Mouse (Mus musculus) forebrain, embryonic 10.5 days (tissue): ENCODE measurements around the gene Dyrk1a. TPM values are rescaled to one million over a fixed set of nuclear protein-coding genes. Genes with fewer than 3 reads are reported as not detected.
A peak's percentile ranks its signal among the peaks of the same experiment; 100 is the strongest.

Experiments used
- DNase-seq: peaks from one replicate; pipeline ENCODE4 v3.0.0-alpha.2; 2017; ENCODE audit warnings: low spot score; ENCODE audit errors: extremely low spot score
- H3K27ac ChIP-seq: fragments of 300-500 bp; sonication (generic); 2 replicates; pipeline ENCODE4 v1.5.1; 2016; ENCODE audit warnings: mild to moderate bottlenecking
- H3K27me3 ChIP-seq: fragments of 300-500 bp; sonication (generic); 2 replicates; pipeline ENCODE4 v1.6.1; 2016; ENCODE audit warnings: mild to moderate bottlenecking; ENCODE audit not compliant: poor library complexity, severe bottlenecking
- H3K36me3 ChIP-seq: fragments of 300-500 bp; sonication (generic); replicated peaks from 2 replicates; pipeline ENCODE4 v1.6.1; 2016; ENCODE audit warnings: mild to moderate bottlenecking, moderate library complexity
- H3K4me1 ChIP-seq: fragments of 300-500 bp; sonication (generic); 2 replicates; pipeline ENCODE4 v1.6.1; 2016
- H3K4me3 ChIP-seq: fragments of 300-500 bp; sonication (generic); 2 replicates; pipeline ENCODE4 v1.5.1; 2016; ENCODE audit warnings: mild to moderate bottlenecking, moderate library complexity
- H3K9me3 ChIP-seq: fragments of 300-500 bp; sonication (generic); 2 replicates; pipeline ENCODE4 v1.6.1; 2016; ENCODE audit warnings: mild to moderate bottlenecking, moderate library complexity
- WGBS: fragments of 180-500 bp; shearing (Covaris S2); methylation state at CpG from one replicate; pipeline ENCODE4 v1.1.7; 2016; 5-methylcytosine and 5-hydroxymethylcytosine counted together
- polyA plus RNA-seq: library from polyadenylated mRNA; unstranded; fragments of >200 nt; fragmentation: Nextera tagmentation; extraction: Ambion mirVana; gene quantifications from 2 replicates; pipeline ENCODE4 v1.2.1, GENCODE M21; 2016

Gene Dyrk1a
- polyA plus RNA-seq, 1 experiment from 2014 or later, result 9.1 TPM

DNA sequence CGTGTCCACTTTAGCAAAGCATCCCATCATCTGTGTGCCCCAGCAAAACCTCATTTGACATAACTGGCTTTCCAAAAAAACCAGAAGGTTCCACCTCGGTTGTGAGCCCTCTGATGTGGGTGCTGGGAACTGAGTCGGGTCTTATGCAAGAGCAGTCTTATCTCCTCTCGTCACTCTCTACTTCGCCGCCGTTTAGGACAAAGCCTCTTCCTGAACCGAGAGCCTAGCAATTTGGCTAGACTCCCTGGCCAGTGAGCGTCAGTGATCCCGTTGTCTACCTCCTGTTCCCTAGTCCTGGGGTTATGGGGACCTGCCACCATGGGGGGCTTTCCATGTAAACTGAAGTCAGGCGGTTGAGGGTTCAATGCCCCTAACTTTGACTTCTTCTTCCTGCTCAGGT is 147.2 kb downstream of the Dyrk1a start:
- H3K27me3 ChIP-seq, result no peaks in the 10 kb centered on the region
- no peaks in the 10 kb centered on the region for H3K36me3 ChIP-seq
- H3K4me3 ChIP-seq, result no peak overlapping the region
- no peak for DNase-seq
- H3K4me1 ChIP-seq, result peaks cover 13% of the 10 kb centered on the region; the same call in 1 of the 2 replicates
- no peak overlapping the region for H3K27ac ChIP-seq
- peaks cover 10% of the 10 kb centered on the region; the same call in 1 of the 2 replicates for H3K9me3 ChIP-seq
- 92% methylated on average over 11 of the region's 11 CpGs for WGBS

DNA sequence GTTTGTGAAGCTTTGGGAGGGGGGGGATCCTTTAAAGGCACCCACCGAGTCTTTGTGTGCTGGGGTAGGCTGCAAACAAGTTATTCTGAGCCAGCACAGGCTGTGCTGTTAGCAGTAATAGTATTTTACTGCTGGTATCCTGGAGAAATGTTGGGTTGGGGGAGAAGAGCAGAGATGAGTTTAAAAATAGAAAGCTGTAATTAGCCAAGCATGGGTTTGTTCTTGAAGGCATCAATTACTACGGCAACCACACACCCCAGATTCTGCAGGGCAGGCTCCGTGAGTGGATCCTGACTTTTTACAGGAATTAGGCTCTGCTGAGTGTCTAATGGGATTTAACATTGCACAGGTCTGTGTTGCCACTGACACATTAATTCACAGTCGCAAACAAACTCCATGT is 149.1 kb downstream of the Dyrk1a start:
- H3K4me1 ChIP-seq, result peaks cover 11% of the 10 kb centered on the region
- H3K27me3 ChIP-seq, result no peaks in the 10 kb centered on the region
- peaks cover 10% of the 10 kb centered on the region; the same call in 1 of the 2 replicates for H3K9me3 ChIP-seq
- H3K4me3 ChIP-seq, result no peak overlapping the region
- H3K27ac ChIP-seq, result no peak overlapping the region
- WGBS, result 64% methylated on average over 4 of the region's 4 CpGs
- no peak for DNase-seq
- no peaks in the 10 kb centered on the region for H3K36me3 ChIP-seq

DNA sequence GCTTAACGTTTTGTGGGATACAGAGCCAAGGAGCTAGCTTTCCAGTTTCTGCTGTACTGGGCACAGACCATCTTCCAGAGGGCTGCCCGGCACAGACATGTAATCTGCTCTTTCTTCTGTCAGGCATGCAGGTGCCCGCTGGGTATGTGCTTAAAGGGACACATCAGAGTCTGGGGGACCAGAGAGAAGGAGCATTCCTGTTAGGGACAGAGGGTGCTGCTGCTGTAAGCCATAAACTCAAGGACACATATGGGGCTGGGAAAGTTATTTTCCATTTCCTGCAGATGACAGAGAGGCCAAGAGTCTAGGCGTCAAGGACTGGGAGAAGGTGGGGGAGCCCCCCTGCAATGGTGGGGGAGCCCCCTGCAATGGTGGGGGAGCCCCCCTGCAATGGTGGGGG is 149.7 kb downstream of the Dyrk1a start:
- Histone ChIP-seq H3K4me1 (peaks cover 16% of the 10 kb centered on the region), H3K27ac (no peak overlapping the region), H3K36me3 (no peaks in the 10 kb centered on the region), H3K4me3 (no peak overlapping the region), H3K9me3 (peaks cover 10% of the 10 kb centered on the region; the same call in 1 of the 2 replicates), H3K27me3 (no peaks in the 10 kb centered on the region)
- 80% methylated on average over 4 of the region's 4 CpGs for WGBS
- DNase-seq, result no peak

DNA sequence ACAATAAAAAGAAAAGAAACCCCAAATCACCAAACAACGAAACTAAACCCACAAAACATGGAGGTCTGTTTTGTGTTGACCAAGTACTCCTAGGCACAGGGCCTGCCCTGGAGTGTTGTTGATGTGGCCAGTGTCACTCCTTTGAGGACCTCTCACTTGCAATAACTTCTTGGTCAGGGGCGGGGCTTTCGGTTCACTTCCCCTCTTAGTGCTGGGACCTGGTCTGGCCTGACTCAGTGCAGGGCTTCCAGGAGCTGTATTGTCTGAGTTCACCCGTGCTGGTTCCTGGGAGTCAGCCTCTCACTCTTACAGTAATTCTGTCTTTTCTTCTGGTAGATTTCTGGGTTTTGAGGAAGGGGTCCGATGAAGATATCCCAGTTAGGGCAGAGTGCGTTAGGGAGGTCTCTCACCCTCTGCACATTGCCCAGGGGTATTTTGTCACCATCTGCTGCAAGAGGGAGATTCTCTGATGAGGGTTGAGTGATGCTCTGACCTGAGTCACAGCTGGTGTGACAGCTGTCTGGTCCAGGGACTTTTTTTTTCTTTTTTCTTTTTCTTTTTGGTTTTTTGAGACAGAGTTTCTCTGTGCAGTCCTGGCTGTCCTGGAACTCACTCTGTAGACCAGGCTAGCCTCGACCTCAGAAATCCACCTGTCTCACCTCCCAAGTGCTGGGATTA is 150.8 kb downstream of the Dyrk1a start:
- H3K36me3 ChIP-seq, result no peaks in the 10 kb centered on the region
- H3K4me3 ChIP-seq, result no peak overlapping the region
- WGBS, result 75% methylated on average over 7 of the region's 7 CpGs
- H3K27ac ChIP-seq, result no peak overlapping the region
- peaks cover 23% of the 10 kb centered on the region for H3K4me1 ChIP-seq
- H3K27me3 ChIP-seq, result no peaks in the 10 kb centered on the region
- no peak for DNase-seq
- peaks cover 10% of the 10 kb centered on the region; the same call in 1 of the 2 replicates for H3K9me3 ChIP-seq

DNA sequence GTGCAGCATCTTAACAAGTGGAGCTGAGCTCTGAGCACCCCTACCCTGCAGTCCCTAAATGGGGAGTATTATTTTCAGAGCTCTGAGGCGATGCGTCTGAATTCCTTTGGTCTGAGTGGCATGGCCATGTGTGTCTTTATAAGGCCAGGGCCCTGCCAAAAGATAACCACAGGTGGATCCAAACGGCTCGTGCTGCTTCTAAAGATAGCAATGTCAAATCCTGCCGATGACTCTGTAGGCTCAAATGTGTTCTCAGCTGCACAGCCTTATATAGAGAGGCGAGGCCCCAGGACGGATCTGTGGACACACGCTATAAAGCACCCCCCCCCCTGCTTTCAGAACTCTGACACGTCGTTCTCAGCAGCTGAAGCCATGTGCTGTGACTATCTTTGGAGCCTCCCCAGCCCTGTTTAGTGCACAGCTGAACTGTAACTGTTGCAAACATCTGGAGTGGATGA is 151.8 kb downstream of the Dyrk1a start:
- H3K27me3 ChIP-seq, result no peaks in the 10 kb centered on the region
- H3K36me3 ChIP-seq, result no peaks in the 10 kb centered on the region
- 87% methylated on average over 10 of the region's 10 CpGs for WGBS
- H3K4me3 ChIP-seq, result no peak overlapping the region
- no peak overlapping the region for H3K27ac ChIP-seq
- DNase-seq, result no peak
- H3K9me3 ChIP-seq, result peaks cover 5% of the 10 kb centered on the region; the same call in 1 of the 2 replicates
- H3K4me1 ChIP-seq, result peaks cover 23% of the 10 kb centered on the region

DNA sequence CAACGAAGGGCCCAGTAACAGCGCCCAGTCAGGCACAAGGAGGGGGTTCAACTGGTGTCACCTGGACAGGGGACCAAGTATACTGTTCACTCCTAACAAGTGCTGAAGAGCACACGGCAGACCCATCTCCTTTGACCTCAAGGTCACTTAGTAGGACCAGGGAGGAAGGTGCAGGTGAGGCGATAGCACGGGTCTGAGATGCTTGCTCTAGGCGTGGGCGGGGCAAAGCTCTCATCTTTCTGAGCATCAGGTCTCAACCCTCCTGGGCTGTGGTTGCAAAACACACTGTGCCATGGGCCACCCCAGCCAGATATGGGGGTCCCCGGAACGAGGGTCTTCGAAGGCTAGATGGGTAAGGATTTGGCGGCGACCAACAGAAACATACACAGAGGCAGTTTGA is 153.1 kb downstream of the Dyrk1a start:
- no peak overlapping the region for H3K4me3 ChIP-seq
- no peak for DNase-seq
- H3K4me1 ChIP-seq, result peaks cover 23% of the 10 kb centered on the region
- H3K27ac ChIP-seq, result no peak overlapping the region
- H3K27me3 ChIP-seq, result no peaks in the 10 kb centered on the region
- no peaks in the 10 kb centered on the region for H3K36me3 ChIP-seq
- peaks cover 2% of the 10 kb centered on the region; the same call in 1 of the 2 replicates for H3K9me3 ChIP-seq
- WGBS, result 85% methylated on average over 12 of the region's 12 CpGs

DNA sequence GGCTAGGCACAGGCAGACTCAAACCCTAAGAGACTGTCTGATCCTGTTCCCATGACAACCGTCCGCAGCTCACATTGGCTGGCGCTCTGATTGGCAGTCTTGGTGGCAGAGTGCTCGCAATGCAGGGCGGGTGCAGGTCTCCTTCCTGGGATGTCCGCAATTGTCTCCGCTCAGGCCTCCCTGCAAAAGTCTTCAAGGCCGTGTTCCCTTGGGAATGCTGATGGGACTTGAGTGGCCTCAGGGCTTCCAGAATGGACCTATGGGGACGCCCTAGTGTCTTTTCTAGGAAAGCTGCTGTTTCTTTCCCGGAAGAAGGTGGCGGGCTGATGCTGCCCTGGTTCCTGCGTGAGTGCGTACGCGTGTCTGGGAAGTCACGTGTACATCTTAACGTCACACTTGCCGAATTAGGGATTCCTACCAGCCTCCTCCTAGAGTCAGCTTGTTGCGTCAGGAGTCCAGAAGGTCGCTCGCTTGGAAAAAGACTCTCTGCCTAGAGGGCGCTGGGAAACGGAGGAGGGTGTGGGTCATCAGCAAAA is 154.3 kb downstream of the Dyrk1a start:
- Histone ChIP-seq H3K27ac (peak overlapping the region; percentile 91), H3K27me3 (no peaks in the 10 kb centered on the region), H3K4me1 (peaks cover 17% of the 10 kb centered on the region), H3K4me3 (peak overlapping the region; percentile 70), H3K36me3 (no peaks in the 10 kb centered on the region), H3K9me3 (peaks cover 10% of the 10 kb centered on the region)
- under 1% methylated on average over 23 of the region's 23 CpGs for whole genome bisulfite sequencing
- peak; percentile 91 for DNase-seq

DNA sequence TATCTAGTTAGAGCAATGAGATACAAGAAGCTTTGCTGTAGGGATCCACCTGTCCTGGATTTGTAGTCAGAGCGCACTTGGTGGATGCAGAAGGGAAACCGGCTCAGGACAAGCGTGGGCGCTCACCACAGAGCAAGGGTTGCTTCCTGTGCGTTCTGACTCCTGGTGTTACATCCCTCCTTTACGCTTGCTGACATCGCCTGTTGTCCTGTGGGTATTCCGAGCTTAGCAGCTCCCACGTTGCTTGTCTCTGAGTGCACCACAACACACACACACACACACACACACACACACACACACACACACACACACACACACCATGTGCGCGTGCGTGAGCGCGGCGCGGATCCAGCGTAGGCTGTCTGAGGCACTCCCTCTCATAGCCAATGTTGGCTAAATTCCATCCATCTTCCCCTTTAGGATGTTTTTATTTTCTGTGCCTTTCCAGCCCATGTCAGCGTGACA is 155.0 kb downstream of the Dyrk1a start:
- 4% methylated on average over 18 of the region's 18 CpGs for WGBS
- Histone ChIP-seq H3K9me3 (peaks cover 12% of the 10 kb centered on the region), H3K36me3 (no peaks in the 10 kb centered on the region), H3K27me3 (no peaks in the 10 kb centered on the region), H3K4me1 (peaks cover 16% of the 10 kb centered on the region), H3K27ac (peak overlapping the region; percentile 91), H3K4me3 (peak overlapping the region; percentile 70)
- peak; percentile 31 for DNase-seq

DNA sequence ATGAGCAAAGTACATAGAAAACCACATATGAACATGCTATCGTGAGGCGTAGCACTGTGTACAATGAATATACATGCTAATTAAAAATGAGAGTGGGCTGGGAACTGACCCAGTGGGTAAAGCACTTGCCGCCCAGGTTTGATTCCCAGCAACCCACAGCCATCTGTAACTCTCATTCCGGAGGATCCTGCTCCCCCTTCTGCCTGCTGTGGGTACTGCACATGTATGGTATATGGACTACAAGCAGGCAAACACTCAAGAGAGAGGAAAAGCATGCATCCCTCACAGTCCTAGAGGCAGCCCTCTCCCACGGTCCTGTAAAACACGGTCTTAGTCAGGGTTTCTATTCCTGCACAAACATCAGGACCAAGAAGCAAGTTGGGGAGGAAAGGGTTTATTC is 159.4 kb downstream of the Dyrk1a start:
- H3K36me3 ChIP-seq, result no peaks in the 10 kb centered on the region
- H3K4me3 ChIP-seq, result no peak overlapping the region
- no peak overlapping the region for H3K27ac ChIP-seq
- no peaks in the 10 kb centered on the region for H3K27me3 ChIP-seq
- H3K4me1 ChIP-seq, result peaks cover 17% of the 10 kb centered on the region
- WGBS, result 85% methylated on average over 6 of the region's 6 CpGs
- peaks cover 12% of the 10 kb centered on the region for H3K9me3 ChIP-seq
- no peak for DNase-seq

DNA sequence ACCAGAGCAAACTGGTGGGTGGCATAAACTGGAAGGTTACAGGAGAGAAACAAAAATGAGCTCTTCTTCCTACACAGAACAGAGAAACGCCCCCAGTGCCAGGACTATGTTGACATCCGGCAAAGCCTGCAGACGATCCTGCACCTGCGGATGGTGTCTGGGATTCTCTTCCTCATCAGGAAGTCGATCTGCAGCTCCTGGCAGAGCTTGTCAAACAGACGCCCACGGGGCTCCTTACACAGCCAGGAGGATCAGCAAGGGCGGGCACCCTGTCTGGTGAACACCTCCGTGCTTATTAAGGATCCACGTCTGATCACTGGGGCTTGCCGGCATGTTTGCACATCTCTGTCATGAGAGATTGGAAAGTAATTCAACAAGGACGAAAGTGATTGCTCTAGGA is 161.2 kb downstream of the Dyrk1a start:
- peaks cover 9% of the 10 kb centered on the region for H3K4me1 ChIP-seq
- H3K27me3 ChIP-seq, result no peaks in the 10 kb centered on the region
- H3K9me3 ChIP-seq, result peaks cover 12% of the 10 kb centered on the region
- H3K4me3 ChIP-seq, result no peak overlapping the region
- 78% methylated on average over 12 of the region's 12 CpGs for WGBS
- no peak overlapping the region for H3K27ac ChIP-seq
- DNase-seq, result no peak
- no peaks in the 10 kb centered on the region for H3K36me3 ChIP-seq

DNA sequence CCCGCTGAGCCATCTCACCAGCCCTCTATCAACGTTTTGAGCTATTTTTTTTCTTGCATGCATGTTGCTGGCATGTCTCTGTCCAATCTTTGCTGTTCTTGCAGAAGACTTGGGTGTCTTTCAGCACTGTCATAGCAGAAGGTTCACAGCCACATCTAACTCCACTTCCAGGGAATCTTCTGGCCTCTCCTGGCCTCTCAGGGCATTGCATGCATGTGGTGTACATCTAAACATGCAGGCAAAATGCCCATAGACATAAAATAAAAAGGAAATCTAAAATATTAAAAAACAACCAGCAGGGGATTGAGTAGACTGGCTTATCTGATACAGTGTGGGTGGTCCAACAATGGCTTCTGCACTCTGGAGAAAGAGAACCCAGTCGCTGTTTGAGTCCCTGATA is 165.7 kb downstream of the Dyrk1a start:
- WGBS, result 69% methylated on average over 3 of the region's 3 CpGs
- DNase-seq, result no peak
- Histone ChIP-seq H3K9me3 (no peaks in the 10 kb centered on the region), H3K27ac (no peak overlapping the region), H3K27me3 (no peaks in the 10 kb centered on the region), H3K36me3 (no peaks in the 10 kb centered on the region), H3K4me1 (peaks cover 9% of the 10 kb centered on the region), H3K4me3 (no peak overlapping the region)

DNA sequence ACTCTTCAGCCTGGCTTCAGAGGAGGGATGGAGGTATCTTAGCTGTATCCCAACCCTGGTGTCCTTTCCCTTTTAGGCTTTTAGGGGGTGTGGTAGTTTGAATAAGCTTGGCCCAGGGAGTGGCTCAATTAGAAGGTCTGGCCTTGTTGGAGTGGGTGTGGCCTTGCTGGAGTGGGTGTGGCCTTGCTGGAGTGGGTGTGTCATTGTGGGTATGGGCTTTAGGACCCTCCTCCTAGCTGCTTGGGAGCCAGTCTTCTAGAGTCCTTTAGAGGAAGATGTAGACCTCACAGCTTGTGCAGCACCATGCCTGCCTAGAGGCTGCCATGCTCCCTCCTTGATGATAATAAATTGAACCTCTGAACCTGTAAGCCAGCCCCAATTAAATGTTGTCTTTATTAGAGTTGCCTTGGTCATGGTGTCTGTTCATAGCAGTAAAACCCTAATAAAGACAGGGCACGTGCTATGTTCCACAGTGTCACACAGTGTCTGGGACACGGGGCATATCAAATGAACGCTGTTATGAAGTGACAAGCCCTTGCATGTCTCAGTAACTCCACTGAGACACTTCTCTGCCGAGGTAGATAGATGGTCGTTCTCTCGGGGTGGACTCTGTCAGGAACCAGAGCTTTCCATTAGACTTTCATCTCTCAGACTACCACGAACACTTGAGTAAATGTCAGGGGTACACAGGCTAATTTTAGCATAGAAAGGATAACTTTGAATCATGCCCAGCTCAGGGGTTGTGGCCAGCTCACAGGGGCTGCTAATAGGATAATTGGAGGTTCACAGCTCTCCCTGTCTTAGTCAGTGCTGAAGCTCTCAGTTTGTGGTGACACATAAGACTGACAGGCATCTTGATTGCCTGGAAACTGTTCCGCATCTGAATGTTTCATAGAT is 166.9 kb downstream of the Dyrk1a start:
- H3K27me3 ChIP-seq, result no peaks in the 10 kb centered on the region
- peaks cover 9% of the 10 kb centered on the region for H3K4me1 ChIP-seq
- WGBS, result 85% methylated on average over 8 of the region's 8 CpGs
- no peak for DNase-seq
- no peaks in the 10 kb centered on the region for H3K9me3 ChIP-seq
- no peaks in the 10 kb centered on the region for H3K36me3 ChIP-seq
- H3K4me3 ChIP-seq, result no peak overlapping the region
- H3K27ac ChIP-seq, result no peak overlapping the region

DNA sequence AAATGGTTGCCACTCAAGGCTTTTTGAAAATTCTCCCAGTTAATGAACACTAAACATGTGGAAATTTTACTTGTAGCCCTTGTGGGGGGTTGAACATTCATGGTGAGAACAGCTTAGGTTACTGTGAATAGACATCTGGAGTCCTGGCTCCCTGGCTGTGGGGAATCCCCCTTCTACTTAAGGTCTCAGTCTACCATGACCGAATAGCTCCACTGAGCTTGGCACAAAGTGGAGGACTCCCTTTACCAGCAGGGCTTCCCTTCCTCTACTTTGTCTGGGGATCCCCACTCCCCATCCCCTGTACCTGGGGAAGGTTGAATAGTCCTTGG is 167.5 kb downstream of the Dyrk1a start:
- DNase-seq, result no peak
- Histone ChIP-seq H3K36me3 (no peaks in the 10 kb centered on the region), H3K27ac (no peak overlapping the region), H3K27me3 (no peaks in the 10 kb centered on the region), H3K9me3 (no peaks in the 10 kb centered on the region), H3K4me1 (peaks cover 9% of the 10 kb centered on the region), H3K4me3 (no peak overlapping the region)
- 80% methylated on average over 1 of the region's 1 CpGs for WGBS
